Mouse (Mus musculus): Measurements from ENCODE around the gene Tdrd1. TPM values are rescaled to one million over a fixed set of nuclear protein-coding genes. Genes with fewer than 3 reads are reported as not detected.

The Tdrd1 gene
- total RNA-seq, 4 experiments from 2014 or later, result 0.10 TPM; not detected in 3

DNA sequence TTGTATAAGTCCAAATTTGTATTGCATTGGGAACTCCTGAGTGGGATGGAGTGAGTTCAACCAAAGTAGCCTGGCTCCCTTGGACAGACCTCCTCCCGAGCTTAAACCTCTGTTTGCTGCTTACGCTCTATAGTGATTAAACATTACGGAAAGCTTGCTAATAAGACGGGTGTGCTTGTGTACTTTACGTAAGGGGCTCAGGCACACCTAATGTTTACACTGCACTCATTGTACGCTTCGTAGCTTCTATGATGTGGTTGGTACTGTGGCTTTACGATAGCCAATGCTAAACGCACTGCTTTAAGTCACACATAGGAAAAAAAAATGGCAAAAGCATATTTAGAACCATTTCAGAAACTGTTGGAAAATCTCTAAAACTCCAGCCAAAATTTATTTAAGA, 3.3 kb downstream of the Tdrd1 start:
- no peak for DNase-seq

DNA sequence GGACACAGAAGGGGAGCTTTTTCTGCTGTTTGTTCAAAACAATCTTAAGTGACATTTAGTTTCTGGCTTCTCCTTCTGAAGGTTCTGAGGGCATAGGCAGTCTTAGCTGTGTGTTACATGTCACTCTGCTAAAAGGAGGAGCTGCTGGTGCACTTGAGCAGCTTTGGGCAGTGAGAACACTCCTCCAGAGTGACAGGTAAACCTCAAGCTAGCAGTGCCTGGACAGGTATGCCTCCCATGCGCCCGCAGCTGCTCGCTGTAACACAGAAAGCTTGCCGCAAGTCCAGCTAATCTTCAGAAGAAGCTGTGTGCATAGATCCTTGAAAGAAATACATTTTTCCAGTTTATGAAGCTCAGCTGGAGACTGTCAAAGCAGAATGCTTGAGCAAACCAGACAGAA, 4.2 kb downstream of the Tdrd1 start:
- no peak for DNase-seq

DNA sequence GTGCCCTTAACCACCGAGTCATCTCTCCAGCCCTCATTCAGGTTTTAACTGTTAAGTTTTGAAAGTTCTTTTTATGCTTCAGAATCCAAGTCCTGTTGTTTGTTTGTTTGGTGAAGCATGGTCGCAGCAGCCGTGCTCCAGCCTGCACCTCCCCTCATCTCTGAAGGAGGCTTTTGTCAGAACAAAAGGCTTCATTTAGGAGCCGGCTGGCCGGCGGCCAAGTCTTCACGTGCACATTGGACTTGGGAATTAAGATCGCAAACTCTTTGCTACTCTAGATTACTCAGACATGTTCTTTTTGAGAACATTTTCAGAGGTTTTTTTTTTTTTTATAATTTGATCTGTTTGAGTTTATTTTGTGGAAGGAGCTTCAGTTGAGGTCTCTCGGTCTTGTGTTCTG, 9.3 kb downstream of the Tdrd1 start:
- DNase-seq, result no peak

DNA sequence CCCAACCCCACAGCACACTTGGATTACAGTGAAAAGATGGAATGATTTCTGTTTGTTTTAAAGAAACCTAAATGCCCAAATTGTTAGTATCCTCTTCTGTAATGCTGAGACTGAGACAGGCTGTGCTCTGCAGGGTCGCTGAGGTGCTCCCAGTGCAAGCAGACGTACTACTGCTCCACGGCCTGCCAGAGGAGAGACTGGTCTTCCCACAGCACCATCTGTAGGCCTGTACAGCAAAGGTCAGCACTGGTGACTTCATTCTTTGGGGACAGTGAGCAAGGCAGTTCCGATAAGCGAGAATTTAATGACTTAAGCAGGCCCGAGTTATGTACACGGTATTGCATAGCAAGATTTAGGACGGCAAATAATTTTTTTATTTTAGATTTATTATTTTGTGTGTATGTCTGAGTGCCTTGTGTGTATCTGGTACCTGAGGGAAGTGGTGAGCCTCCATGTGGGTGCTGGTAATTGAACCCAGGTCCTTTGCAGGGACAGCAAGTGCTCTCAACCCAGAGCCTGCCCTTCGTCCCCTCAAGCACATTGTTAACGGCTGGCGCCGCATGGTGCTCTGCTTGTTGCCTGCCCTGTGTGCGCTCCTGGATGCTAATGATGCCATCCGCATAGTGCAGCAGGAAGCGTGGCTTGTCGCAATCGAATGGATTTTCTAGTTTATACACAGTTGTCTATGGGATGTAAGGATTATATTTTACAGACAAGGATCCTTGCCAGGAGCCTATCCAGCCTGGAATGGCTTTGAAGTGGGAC, 13.1 kb downstream of the Tdrd1 start:
- no peak for DNase-seq

DNA sequence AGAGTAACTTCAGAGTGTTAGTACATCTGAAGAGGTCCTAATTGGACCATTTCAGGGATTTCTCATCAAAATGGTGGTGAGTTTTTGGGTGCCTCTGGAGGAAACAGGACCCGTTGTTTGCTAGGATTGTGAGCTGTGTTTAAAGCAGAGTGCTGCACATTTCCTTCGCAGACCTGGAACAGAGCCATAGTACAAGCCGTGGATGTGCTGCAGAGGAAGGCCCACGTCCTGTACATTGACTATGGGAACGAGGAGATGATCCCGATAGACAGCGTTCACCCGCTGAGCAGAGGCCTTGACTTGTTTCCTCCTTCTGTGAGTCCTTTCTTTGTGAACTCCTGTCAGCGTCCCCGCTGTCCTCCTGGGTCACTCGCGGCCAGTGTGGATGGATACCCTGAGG, 17.0 kb downstream of the Tdrd1 start:
- DNase-seq, result no peak

DNA sequence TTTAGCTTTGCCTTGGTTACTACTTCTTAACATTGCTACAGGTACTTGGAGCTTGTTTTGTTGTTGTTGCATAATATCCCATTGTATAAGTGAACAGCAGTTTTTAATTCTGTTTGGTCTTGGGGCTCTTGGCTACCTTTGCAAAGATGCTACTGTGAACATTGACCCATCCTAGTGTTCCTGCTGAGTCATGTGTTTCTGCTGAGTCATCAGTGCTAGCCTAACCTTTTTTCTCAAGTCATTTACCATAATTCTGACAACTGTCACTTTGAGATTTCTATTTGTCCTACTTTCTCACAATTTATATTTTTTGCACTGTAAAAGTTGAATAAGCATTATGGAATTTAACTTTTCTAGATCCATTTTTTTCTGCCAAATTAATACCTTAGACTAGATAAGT, 26.6 kb downstream of the Tdrd1 start:
- no peak for DNase-seq

DNA sequence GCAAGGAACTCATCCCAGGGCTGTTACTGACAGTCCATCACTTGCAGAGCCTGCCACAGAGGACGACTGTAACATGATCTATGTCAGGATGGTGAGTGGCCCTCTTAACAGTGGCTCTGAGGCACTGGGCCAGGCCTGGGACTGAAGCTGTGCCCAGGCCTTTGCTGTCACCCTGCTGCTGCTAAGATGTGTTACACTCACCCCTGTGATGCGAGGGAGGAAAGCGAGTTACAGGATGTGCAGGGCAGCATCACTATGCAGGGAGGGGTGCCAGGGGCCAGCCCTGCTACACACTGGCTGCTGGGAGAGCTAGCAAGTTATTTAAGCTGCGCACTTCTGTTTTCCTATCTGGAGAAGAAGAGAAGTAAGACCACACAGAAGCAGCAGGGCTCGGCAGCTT, 30.4 kb downstream of the Tdrd1 start:
- no peak for DNase-seq

DNA sequence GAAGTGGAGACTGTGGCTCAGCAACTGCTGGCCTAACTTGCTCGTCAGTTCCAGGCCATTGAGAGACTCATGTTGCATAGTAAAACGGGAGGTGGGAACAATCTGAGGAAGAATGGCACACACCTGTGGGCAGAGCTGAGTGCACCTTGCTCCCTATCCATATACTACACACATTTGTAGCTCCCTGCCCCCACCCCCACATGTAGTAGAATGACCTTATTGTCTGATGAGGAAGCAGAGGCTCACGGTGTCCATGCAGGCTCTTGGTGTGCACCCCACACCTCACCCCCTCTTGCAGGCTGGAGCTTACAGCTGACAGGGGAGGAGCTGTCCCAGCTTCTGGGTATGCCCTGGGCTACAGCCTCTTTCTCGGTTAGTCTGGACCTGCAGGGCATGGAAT, 41.7 kb downstream of the Tdrd1 start:
- DNase-seq, result no peak

DNA sequence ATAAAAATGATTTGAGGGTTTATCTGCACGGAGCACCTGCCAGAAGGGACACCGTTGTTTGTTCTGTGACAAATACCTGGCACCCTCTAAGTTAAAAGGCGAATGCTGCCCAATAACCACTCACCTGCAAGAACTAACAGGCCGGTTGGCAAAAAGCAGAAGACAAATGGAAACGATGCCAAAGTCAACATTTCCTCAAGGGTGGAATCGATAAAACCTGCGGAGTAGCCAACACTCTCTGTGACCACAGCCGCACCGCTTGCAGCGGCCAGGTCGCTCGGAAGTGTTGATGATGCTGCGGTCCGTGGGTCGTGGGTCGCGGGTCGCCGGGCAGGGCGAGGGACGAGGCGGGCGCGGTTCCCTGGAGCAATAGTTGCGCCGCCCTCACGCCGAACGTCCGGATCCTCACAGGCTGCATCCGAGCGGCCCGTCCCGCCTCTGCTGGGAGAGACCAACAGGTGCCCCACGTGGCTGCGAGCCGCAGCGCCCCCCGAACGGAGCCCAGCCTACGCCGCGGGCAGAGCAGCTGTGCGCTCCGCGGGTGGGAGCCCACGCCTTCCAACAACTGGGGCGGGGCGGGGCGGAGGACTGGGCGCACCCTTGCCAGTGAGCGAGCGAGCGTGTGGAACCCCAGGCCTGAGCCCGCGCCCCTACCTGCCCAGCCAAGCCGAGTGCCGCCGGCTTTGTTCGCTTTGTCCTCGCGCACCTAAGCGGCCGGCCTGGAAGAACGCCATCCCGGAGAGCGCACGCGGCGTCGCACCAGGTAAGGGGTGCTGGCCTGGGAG, 48.0 kb downstream of the Tdrd1 start, which contains the start of gene Vwa2:
Gene Vwa2, plus strand, starts transcription at position 434 of the 785 bp plus-strand sequence.
- DNase-seq, result no peak

DNA sequence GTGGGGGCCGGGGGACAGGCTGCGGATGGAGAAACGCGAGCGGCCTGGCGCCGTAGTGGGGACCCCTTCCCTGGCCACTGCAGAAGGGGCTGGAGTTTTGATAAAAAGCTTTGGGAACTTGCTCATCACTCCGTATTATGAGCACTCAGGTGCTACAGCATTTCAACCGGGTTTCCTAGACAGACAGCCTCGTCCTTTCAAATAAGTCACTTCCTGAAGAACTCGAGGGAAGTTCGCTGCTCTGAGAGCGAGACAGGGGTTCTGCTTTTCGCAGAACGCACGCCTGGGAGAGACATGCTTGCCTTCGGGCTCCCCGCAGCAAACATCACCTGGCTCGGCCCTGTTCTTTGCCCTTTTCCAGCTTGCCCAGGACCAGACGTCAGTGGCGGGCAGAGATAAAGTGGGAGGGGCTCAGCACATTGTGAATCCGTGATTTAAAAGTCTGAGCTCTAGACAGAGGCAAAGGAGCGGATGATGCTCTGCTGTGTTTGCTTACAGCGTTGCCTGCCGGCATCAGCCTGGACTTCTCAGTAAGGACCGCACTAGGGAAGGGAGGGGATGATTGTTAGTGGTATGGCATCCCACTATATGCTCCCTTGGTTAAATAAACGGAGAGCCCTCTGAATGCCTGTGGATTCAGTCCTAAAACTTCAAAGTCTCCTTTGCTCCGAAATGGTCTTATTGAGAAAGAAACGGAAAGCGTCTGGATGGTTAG, 48.7 kb downstream of the Tdrd1 start:
- no peak for DNase-seq

DNA sequence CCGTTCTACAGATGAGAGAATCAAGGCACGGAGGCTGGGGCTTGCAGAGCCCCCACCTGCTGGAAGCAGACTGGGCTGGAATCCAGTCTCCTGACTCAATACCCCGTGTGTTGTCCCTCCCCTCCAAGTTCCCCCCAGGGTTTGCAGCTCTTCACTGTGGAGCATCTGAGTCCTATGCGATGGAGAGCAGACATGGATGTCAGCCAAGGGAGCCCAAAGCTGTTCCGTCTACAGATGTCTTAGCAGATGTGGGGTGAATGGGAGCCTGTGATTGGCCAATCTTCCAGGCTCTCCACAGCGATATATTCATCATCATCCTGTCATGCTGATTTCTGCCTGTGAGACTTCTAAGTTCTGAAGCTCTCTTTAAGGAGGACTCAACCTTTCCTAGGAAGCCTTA, 51.4 kb downstream of the Tdrd1 start:
- no peak for DNase-seq

DNA sequence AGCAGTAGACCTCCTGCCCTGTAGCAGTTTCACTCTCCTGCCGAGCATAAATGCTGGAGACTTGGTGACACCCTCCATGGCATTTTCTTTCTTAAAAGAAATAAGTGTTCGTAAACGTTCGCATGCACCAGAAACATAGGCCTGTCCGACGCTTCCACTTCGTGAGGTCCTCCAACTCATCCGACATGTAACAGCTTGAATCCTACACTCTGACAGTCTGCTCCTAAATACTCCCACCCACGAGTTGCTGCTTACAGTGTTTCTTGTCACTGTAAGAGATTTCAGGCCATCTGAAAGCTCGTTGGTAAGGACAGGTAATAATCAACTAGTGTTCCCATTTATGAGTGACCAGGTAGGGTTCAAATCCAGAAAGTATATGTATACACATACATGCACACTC, 61.9 kb downstream of the Tdrd1 start:
- no peak for DNase-seq

DNA sequence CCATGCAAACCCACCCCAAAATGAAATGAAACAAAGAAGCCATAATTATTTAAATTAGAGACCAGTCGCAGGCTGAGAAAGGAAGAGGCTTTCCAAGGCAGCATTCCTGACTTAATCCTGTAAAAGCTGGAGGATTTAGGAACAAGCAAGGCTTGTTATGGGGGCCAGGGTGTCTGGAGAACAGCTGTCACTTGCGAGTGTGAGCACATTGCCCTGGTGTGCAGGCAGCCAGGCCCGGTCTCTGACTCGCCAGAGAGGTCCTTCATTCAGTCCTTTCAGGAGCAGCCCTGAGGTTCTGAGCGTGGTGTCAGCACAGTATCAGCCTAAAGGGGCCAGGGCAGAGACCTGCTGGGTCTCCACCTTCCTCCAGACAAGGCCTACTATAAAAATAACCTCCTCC, 62.6 kb downstream of the Tdrd1 start:
- DNase-seq, result no peak

DNA sequence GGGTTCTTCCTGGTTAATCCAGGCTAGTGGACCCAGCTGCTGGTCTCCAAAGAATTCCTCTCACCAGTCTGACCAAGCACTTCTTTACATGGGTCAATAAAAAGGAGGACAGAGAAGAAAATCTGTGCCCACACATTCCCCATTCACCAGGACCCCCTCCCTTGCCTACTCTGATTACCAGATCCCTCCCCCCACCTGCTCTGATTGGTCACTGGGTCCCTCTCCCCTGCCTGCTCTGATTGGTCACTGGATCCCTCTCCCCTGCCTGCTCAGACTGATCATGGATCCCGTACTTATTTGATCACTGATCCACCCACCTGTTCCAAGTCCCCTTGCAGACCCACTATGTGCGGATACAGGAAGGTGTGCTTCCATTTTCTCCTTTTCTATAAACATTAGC, 65.4 kb downstream of the Tdrd1 start:
- DNase-seq, result no peak

DNA sequence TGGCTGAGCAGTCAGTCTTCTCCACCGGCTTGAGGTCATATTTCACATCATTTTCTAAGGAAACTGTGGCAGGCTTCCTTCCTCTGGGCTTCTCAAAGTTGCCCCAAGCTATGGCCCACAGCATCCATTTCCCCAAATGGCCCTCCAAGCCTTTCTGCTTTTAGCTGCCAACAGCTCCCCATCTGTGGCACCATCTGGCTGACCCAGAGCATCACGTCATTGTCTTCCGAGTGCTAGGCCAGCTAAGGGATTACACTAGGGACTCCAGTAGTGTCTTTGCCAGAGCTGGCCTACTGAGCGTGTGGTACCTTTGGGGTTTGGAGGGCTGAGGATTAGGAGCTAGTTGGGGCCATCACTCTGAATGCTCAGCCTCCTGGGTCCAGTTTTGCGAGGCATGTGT, 66.6 kb downstream of the Tdrd1 start:
- DNase-seq, result no peak

DNA sequence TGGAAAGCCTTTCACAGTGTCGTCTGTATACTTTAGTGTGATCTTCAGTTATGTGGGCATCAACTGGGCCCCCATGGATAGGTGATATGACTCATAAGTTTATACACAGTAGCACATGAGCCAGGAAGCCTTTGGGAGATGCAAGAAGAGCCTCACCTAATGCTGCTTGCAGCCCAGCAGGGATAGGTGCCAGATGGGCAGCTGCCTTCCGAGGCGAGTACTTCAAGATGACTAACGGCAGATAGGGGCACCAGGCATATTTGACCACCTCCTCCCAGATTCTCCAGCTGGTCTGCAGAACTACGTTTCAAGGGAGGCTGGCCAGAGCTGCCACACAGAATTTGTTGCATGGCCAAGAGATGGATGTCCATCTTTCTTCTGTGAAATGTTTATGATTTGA, 67.3 kb downstream of the Tdrd1 start:
- DNase-seq, result no peak

DNA sequence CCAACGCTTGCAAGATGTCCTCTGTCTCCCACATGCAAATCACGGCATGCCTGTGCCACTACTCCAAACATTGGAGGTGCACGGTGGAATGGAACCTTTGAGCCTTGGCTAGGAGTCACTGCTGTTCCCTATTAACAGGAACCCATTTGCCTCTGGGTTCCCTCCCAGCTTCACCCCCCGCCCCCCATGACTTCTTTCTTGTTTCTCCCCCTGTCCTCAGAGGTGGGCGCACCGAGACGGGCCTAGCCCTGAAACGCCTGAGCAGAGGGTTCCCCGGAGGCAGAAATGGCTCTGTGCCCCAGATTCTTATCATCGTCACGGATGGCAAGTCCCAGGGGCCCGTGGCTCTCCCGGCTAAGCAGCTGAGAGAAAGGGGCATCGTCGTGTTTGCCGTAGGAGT, 71.6 kb downstream of the Tdrd1 start:
- DNase-seq, result no peak

DNA sequence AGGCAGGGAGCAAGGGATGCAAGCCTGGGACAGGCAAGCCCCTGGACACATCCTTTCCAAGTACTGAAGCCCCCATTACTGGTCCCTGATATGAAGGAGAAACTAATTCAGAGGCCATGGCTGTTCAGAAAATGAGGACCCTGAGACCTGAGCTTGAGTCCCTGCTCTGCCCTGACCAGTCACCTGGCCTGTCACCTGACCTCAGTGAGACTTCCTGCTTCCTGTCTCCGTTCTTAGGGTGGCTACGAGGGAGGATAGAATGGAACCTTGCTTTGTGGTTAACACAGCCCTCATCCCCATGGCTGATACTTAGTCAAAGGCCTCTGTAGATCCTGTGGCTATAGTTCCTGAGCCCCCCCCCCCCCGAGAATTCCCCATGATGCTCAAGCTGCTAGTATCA, 78.1 kb downstream of the Tdrd1 start:
- DNase-seq, result no peak

DNA sequence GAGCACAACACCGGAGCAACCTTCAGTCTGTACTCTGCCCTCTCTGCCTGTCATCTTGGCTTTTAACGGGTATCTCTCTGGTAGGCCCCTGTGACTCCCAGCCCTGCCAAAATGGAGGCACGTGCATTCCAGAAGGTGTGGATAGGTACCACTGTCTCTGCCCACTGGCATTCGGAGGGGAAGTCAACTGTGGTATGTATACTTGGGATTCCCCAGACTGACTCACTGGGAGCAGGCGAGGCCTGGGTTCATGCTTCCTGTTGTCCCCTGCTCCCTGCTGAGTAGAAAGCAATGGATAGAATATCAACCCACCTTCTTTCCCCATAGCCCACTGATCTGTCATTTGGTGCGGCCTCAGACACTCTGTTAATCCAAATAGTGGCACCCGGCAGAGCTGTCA, 79.4 kb downstream of the Tdrd1 start:
- no peak for DNase-seq

DNA sequence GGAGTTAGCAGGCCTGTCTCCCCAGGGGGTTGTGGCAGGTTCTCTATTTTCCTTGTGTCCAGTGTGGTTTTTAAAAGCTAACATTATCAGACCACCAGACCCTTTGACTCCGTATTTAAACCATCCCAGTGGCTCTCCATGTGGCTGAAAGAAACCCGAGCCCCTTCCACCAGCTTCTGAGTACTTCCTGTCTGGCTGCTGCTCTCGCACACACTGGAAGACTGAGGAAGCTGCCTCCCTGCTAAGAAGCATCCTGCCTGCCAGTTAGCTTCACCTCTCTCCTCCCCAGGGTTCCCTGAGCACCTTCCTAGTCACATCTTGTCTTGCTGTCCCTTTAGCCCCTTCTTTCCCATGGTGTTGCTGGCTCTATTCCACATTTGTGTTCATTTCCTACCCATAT, 81.8 kb downstream of the Tdrd1 start:
- no peak for DNase-seq

DNA sequence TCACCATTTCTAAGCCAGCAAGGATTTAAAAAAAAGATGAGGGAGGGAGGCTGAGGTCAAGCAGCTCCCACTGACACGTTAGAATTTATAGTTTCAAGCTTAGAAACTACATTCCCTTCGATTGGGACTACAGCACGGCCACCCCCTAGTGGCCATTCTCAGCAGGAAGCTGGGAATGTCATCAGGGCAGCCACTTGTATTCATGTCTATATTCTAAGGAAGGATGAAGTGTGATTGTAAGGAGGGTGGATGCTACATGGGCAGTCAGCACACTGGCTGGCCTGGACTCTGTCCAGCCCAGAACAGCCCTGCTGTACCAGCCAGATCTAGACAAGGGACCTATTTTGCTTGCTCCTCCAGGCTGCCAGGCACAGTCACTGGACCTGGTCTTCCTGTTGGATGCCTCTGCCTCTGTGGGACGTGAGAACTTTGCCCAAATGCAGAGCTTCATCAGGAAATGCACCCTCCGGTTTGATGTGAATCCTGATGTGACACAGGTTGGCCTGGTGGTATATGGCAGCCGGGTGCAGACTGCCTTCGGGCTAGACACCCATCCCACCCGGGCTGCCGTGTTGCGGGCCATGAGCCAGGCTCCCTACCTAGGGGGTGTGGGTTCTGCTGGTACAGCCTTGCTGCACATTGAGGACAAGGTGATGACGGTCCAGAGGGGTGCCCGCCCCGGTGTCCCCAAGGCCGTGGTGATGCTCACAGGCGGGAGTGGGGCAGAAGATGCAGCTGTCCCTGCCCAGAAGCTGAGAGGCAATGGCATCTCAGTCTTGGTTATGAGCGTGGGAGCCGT, 82.7 kb downstream of the Tdrd1 start:
- DNase-seq, result no peak

DNA sequence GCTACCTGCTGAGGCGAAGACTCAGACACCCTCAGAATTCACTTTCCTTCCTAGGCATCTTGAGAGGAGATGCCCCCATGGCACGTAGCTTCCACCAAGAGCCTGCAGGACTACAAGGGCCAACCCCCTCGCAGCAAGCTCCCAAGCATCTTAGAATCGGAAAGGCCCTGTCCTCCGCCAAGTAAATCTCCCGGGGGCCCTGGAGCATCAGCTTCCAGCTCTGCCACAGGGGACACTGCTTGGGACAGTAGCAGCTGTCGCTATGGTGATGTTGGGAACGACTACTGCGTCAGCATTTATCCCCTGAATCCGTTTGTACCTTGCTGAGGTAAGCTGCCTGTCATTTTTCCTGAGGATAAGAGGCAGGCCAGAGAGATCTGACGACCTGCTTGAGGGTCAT, 84.6 kb downstream of the Tdrd1 start:
- no peak for DNase-seq

DNA sequence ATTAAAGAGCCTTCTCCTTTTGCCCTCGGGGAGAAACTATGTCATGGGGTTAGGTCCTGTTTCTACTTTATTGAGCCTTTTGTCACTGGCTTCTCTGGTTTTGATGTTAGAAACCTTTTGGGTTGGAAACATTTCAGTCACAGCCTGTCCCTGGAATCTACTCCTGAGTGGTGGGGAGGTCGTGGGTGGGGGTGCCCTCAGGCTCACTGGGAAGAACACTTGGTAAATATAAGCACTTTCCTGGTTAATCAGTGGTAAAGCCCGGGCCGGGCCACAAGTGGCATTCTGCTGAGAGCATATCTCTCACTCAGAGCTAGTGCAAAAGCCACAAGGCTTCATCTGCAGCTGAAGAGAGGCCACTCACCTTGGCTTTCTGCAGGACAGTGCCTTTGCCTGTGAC, 87.8 kb downstream of the Tdrd1 start:
- no peak for DNase-seq

Data from adrenal gland, adult 8-10 months (tissue).